Mouse (Mus musculus): ENCODE results near the gene Cyb561d2.
A peak's percentile ranks its signal among the peaks of the same experiment; 100 is the strongest.
"Not testable (repeated sequence)": the region's sequence is repeated elsewhere in the genome, so short reads cannot be mapped to it uniquely, and the experiment has no call there.

- not testable (repeated sequence) for TF ChIP-seq EP300 (IDR thresholded peaks at IDR 0.05; ENCODE audit: low read depth in 1 of 2, low read length in 2 of 2); POLR2AphosphoS5 (IDR thresholded peaks at IDR 0.05; ENCODE audit: borderline replicate concordance, low read depth, low read length); CHD1 (IDR thresholded peaks at IDR 0.05; ENCODE audit: low read depth, low read length); TAL1 (IDR thresholded peaks at IDR 0.05; ENCODE audit: low read length); RCOR1 (IDR thresholded peaks at IDR 0.05; ENCODE audit: low read depth, low read length)
- TF ChIP-seq CTCF (IDR thresholded peaks at IDR 0.05 in 2 of 3, conservative IDR thresholded peaks at IDR 0.05 in 1 of 3; ENCODE audit: control insufficient read depth in 1 of 3, insufficient read depth in 1 of 3, low read depth in 2 of 3, low read length in 3 of 3, poor library complexity in 1 of 3, severe bottlenecking in 1 of 3): peak in 2 of 3 experiments; percentile 30 to 49; a peak in 5 of 6 replicates
Observed at GRCm38 (mm10) chr9:107573774-107574173, 31.8 kb upstream of the Cyb561d2 start.

Data from MEL (cell line).